Mouse (Mus musculus) Muller cell, postnatal 12 days (primary cell): ENCODE results near the gene Ell2.

Experiments used
- DNase-seq: peaks from one replicate; pipeline ENCODE4 v3.0.0-alpha.2; 2015; ENCODE audit errors: inconsistent ontology term

Gene Ell2

DNA sequence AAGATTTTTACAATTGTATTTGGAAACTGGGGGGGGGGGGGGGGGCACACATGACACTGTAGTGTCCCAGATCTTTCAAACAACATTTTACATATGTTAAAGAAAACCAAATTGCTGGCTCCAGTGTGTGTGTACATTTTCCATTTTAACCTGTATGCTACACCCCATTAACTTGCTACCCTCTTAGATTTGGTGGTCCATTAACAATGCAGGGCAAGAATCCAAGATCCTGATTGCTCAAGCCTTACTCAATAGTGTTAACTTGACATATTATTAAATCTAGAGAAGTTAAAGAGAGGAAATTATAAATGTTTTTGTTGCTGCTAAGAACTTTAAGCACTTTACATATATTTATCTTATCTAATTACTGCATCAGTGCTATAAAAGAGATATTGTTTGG is 24.2 kb downstream of the Ell2 start:
- no peak for DNase-seq

DNA sequence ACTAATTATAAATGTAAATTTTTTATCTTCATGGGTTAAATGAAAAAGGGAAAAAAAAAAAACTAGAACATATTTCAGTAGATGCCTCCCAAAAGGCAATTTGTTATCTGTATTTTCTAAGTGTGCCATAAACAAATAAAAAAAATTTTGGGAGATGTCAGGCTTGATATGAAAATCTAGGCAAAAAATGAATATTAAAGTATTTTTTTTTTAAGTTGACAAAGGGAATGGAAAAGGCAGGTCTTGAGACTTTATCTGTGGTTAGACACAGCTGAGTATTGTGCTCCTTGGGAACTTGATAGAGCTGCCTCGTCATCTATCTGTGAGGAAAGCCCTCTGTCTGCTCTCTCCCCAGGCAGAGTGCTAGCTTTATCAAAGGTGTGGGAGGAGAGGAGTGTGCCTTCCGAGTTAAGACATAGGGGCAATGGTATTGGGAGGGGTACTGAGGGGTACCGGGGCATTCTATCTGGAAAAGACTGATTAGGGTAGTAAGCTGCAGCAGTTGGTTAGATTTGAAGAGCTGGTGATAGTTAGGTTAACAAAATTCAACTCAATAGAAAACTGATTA is 27.1 kb downstream of the Ell2 start:
- no peak for DNase-seq

DNA sequence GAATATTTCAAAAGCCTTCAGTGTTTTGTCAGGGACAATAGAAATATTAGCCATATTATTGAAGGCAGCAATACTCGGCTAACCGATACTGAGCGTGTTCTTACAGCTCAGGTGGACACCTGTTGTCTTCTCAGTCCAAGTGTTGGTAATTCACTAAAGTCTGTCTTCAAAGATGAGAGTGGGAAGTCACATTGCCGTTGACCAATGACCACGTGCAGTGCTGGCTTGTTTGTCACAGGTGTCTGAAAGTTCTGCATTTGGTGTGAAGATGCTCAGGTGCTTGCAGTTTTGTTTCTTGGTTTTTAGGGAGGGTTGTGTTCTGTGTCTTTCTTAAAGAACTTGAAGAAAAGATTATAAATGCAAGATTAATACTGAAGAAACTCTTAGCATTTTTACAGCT is 27.7 kb downstream of the Ell2 start:
- no peak for DNase-seq

DNA sequence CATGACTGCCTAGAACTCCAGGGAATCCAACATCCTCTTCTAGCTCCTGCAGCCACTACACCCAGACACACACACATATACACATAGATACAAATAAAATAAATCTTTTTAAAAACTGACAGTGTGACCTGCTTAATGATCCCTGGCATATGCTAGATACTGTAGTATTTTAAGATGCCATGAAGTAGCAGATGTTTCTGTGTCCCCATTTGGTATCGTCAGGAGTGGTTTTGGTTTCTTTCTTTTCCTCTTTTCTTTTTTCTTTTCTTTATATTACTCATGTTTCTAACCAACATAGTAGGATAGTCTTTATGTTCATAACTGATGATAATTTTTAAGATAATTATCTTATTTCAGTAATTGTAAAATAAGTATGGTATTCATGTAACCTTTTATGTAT is 29.0 kb downstream of the Ell2 start:
- DNase-seq: no peak

DNA sequence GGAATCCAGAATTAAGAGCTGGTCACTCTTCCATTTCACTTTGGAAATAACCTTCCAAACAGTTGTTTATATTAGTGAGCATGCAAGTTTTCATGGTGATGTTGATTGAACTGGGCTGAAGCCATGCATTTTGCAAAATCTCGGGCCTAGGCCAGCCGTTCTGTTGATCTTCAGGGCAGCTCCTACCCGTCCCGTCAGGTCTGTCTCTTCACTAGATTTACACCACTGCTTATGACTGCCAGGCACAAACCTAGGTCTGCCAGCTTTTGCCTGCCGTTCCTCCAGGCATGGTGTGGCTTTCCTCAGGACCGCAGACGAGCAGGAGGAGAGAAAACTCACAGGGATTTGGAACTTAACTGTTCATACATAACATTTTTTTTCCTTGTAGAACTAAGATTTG is 31.4 kb downstream of the Ell2 start:
- DNase-seq: no peak

DNA sequence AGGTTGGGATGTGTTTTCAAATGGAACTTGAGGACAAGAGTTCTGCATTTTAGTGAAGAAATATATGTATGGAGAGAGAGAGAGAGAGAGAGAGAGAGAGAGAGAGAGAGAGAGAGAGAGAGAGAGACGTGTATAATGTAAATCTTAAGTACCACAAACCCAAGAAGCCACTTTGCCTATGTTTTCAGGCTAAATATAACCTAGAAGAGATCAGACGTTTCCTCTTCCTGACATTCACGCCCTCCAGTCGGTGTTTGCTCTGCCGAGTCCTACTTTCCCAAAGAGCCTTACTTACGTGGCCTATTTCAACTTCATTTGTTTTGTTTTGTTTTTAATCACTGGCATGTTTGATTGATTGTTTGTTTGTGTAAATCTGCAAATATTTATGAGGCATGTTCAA is 32.0 kb downstream of the Ell2 start:
- DNase-seq: no peak

DNA sequence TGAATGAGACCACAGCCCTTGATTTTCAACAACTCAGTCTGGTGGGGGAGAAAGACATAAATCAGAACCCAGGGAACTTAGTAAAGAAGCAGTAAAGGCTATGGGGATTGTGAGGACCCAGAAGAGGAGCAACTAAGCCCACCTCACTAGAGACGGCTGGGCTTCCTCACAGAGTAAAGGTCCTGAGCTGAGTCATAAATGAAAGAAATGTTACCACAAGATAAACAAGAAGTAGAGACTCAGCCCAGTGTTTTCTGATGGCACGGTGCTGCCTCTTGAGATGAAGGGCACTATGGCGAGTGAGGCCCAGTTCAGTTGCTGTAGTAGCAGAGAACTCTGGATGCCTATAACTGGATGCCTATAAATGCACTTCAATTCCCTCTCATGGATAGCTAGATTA is 32.4 kb downstream of the Ell2 start:
- no peak for DNase-seq

DNA sequence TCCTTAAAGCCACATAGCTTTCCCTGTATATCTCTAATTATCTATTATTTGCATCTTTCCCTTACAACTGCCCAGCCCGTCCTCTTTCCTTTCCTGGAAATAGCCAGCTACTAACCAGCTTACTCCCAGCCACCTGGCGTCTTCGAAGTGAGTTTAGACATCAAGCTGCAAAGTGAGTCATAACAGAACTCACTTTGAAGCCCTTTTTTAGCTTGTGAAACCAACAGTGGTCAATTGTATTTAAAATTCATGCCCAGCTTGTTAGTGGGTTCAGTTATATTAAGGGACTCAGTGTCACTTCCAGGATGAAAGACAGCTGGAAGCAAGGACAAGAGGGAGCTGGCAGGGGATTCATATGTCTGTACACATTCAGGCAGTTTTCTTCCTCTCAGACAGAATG is 33.5 kb downstream of the Ell2 start:
- peak; percentile 92 for DNase-seq

DNA sequence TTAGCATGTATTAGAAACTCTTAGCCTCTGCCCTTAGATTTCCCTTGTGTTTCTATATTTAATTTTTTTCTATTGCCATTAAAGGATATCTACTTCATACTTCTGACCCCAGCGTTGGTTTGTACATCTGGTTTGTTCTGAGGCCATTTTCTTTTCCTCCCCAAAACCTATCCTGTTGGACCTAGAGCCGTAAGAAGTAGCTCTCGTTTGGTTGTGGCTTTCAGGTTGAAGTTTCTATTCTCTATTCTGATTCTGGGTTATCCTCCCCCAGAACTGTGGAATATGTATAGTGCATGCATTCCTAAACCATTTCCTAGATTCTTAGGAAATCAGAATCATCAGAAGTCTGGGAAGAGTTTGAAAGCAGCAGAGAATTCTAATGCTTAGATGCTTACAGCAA is 34.6 kb downstream of the Ell2 start:
- no peak for DNase-seq

DNA sequence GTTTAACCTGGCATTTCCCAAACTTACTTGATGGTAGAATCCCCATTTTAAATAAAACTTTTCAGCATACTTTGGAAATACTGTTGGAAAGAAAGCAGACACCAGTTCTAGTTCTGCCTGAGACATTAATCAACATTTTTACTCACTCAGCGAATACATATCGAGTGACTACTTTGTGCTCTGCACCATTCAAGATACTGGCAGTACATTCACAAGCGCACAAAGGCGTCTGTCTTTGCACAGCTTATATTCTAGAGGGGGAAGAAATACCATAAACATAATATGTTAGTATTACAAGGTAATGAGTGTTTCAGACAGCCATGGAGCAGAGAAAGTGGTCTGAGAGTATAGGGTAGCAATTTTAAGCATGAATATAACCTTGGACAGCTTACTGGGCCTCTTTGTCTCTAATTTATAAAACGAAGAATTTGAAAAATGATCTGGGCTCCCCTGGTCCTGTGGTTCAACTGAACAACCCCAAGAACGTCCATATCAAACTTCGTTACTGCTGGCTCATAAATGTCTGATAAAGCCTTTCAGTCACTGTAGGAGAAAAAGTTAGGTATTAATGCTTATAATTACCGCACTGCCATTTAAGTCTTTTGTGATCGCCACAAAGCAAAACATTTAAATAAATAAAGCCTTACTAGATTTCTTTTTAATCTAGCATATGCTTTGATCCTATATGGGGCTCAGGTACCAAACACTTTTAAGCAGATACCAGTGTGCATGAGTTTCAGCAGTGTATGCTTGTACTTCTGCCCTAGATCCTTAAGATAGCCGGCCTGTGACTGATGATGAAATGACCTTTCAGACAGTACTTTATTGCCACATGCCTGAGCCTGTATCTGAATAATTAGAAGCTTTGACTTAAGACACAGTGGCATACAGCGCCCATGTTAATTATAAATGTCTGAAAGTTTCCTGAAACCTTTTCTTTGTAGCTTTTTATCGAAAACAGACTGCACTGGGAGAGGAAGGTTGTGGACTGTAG is 35.5 kb downstream of the Ell2 start:
- no peak for DNase-seq

DNA sequence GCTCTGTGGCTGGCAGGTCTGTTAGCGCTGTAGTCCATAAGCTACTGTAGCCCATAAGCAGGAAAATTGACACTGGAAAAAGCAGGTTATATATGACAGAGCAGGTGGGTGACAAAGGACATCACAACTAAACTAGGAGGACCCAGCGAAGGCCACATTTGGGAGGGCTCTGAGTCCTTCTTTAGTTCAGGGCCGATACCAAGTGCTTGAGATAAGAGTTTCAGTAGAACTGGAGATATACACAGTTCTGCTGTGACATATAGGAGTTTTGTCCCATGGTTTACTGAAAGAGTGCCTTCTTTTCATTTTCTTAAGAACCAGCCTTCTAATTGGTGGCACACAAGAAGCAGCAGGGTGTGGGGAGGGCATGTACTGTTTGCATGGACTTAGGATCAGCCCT is 36.4 kb downstream of the Ell2 start:
- no peak for DNase-seq

DNA sequence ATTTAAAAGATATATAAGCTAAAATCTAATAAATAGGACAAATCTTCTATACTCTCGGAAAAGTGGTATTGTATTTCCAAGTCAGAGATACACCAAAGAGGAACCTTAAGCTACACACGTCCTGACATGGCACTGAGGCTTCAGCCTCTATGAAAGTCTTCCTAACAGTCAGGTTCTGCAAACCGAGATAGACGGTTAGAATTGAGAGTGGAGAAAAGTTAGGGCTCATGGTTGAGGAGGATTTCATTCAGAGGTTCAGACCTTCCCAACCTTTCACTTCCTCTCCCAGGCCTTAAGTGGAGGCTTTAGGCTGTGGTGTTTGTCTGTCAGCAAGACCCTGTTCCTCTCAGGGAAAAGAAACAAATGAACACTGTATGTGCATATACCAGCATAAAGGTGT is 37.5 kb downstream of the Ell2 start:
- DNase-seq: no peak

DNA sequence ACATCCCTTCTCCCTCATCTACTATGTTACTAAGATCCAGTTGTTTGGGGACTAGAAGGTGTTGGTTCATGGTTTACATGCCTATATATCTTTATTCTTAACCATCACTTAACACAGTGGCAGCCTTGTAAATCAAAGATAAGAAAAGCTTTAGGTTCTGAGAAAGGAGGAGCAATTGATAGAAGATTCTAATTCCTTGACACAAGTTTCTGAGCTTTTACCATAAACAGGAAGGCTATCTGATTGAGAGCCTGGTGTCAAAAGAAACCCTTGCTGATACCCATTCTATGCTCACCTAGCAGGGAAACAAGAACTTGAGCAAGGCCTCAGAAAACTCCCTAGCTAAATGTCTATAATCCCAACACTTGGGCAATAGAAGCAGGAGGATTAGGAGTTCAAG is 38.8 kb downstream of the Ell2 start:
- DNase-seq: no peak

DNA sequence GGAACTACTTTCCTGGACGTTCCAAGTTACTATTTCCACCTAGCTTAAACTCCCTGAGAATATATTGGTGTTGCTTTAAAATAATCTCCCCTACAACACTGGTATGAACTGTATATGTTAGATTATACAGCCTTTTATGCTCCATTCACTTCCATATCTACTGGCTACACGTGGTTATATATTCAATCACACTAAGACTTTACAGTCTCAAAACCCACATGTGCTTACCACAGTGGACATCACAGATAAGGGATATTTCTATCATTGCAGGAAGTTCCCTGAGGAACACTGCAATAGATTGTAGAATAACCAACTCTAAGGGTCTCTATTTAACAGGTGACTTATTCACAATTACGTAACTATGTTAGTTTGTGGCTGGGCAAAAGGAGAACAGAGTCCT is 40.7 kb downstream of the Ell2 start:
- no peak for DNase-seq

DNA sequence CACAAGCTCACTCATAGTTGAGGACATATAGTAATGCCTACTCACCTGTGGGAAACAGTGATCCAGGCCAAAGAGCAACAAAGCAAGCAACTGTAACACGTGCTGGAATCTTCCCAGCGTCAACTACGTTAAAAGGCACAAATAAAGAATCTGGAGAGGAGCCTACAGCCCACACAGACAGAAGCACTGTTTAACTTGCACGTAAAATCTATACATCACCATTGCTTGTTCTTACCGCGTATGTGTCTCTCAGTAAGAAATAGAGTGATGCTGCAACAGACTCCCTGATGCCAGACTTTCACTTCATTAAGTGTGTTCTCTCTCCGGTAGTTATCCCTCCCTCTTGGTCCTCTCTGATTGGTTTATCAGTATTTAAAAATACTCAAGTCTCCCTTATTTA is 42.1 kb downstream of the Ell2 start:
- no peak for DNase-seq

DNA sequence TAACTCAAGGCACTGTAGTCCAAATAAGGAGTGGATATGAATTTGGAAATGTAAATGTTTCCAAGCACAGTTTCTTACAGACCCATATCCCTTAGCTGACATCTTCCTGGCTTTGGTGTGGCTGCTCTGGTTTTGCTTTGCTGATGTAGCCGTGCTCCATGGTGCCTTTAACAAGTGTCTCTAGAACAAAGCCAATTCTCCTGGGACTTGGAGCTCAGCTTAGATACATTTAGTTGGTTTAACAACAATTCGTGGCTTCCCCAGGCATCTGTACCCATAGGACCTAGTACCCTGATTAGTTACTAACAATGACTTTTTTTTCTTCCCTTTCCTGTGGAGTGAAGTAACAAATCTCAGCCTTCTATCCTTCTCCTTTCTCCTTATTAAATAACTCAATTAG is 44.2 kb downstream of the Ell2 start:
- no peak for DNase-seq

DNA sequence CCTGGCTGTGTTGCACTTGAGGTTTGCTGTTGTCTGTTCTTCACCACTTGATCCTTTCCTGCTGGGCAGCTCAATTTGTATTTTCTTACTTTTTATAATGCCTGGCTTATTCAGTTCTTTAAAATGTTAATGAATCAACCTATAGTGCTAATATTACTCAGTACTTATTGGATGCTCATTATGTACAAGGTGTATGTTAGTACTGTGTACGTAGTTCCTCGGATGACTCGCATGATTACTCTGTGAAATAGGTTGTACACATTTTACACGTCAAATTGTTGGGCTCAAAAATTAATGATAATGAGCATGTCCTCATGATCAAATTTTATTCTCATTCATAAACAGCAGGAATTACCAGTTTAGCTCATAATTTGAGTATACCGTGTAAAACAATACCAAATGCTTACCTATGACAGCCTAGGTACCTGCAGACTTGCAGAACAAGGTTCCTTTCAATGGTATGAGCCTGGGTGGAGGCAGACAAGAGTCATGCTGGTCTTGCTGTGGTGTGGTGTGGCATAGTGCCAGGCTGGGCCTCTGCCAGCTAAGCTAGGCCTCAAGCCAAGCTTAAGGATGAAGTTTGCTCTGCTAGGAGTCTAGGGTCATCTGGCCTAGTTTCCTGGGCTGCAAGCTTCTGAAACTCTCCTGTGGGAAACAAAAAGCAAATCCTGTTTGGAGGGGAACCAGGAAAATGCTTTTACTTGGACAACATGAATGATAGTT is 45.8 kb downstream of the Ell2 start:
- peak; percentile 83 for DNase-seq

DNA sequence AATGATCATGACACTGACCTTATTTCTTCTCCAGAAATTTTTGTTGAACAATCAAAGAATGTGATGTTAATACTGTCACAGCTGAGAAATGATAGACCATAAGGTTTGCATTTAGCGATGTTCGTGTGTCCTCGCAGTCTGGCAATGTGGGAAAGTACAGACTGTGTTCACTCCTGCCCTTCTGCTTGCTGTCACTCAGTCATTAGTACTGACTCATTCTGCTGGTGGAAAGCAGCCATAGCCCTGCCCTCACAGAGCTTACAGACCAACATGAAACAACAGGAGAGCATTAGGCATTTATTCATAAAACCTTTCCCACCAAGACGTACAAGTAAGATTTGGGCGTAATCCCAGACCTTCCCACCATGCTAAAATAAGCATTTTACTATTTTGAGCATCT is 47.8 kb downstream of the Ell2 start:
- peak; percentile 70 for DNase-seq

DNA sequence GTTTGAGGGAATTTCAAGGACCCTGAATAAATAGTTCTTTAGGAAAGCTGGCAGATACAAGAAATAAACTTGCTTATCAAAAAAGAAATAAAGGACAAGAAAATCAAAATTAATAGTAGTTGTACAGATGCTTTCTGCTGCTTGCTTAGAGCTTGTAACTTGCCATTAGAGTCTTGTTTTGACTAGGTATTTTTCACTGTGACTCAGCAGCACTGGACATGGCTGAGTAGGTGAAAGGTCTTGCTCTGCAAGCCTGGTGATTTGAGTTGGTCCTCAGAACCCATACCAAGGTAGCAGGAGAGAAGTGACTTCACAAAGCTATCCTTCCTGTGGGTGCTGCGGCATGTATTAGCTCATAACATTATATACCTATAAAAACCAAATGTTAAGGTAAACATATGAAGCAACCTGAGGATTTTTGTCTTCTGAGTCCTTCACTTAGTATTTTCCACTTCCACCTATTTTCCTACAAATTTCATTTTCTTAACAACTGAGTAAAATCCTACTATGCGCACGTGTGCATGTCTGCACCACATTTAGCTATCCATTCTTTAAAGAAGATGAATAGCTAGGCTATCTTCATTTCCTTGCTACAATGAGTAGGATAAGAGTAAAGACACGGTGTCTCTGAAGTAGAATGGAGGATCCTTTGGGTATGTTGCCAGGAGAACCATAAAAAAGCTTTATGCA is 54.4 kb downstream of the Ell2 start:
- DNase-seq: no peak

DNA sequence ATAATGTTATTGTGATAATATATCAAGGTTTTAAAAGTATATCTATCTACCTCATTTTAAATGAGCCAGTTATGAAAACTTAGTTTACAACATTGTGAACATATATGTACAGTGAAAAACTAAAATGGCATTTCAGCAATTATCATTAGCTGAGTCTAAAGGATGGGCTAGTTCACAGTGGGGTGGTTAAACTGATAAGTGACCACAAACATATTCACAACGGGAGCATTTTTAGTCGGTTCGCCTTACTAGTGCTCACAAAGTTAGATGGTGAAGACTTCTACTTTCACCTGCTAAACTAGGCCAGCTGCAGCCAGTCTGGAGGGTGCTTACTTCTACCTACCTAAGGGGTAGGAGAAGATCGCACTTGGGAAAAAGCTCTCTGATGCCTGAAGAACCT is 56.2 kb downstream of the Ell2 start:
- DNase-seq: no peak

DNA sequence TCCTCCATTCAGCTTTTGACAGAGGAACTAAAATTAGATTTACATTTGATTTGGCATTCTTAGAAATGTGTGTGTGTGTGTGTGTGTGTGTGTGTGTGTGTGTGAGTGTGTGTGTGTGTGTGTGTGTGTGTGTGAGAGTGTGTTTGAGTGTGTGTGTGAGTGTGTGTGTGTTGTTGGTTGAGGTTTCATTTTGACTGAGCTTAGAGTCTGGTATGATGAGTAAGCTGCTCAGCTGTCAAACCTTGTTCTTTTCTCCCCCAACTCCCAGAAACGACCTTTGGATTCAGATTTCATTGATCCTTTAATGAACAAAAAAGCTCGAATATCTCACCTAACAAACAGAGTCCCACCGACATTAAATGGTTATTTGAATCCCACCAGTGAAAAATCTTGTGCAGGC is 56.7 kb downstream of the Ell2 start:
- no peak for DNase-seq

DNA sequence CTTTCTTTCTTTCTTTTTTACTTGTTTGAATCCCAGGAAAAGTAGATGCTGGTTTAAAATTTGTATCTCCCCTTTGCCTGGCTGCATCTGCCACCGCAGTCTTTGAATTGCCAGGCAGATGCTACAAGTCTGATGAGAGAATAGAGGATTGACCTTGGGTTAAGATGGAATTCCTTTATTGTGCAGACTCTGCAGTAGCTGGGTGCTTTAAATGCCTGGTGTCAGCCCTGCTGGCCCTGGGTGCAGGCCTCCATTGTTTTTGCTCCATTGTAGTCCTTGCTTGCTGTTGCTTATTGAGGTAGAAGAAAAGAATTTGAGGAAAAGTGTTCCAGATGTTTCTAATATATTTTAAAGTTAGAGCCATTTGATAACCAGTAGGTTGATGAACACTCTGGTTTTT is 59.2 kb downstream of the Ell2 start:
- peak; percentile 44 for DNase-seq
